Mouse (Mus musculus) liver, embryonic 15.5 days (tissue): ENCODE measurements around the gene P2ry14. TPM values are rescaled to one million over a fixed set of nuclear protein-coding genes. Genes with fewer than 3 reads are reported as not detected.

Experiments
- ATAC-seq: fragments of 200-750 bp; cut with Nextera tagmentation; 2 replicates; pipeline ENCODE4 v1.8.0; 2017; ENCODE audit warnings: moderate number of reproducible peaks, mild to moderate bottlenecking, moderate library complexity; ENCODE audit not compliant: insufficient read depth
- H3K27ac ChIP-seq: fragments of 300-500 bp; sonication (generic); replicated peaks from 2 replicates; pipeline ENCODE4 v1.5.1; 2015; ENCODE audit warnings: mild to moderate bottlenecking, inconsistent platforms
- H3K27me3 ChIP-seq: fragments of 300-500 bp; sonication (generic); 2 replicates; pipeline ENCODE4 v1.6.1; 2015; ENCODE audit warnings: mild to moderate bottlenecking, inconsistent platforms
- H3K36me3 ChIP-seq: fragments of 300-500 bp; sonication (generic); replicated peaks from 2 replicates; pipeline ENCODE4 v1.6.1; 2015; ENCODE audit warnings: moderate library complexity, mild to moderate bottlenecking, inconsistent platforms
- H3K4me1 ChIP-seq: fragments of 300-500 bp; sonication (generic); replicated peaks from 2 replicates; pipeline ENCODE4 v1.6.1; 2015; ENCODE audit warnings: inconsistent platforms
- H3K4me2 ChIP-seq: fragments of 300-500 bp; sonication (generic); 2 replicates; pipeline ENCODE4 v1.6.1; 2015; ENCODE audit warnings: moderate library complexity, mild to moderate bottlenecking, inconsistent platforms
- H3K4me3 ChIP-seq: fragments of 300-500 bp; sonication (generic); replicated peaks from 2 replicates; pipeline ENCODE4 v1.5.1; 2015; ENCODE audit warnings: mild to moderate bottlenecking, inconsistent platforms
- H3K9ac ChIP-seq: fragments of 300-500 bp; sonication (generic); 2 replicates; pipeline ENCODE4 v1.6.1; 2015; ENCODE audit warnings: moderate library complexity, mild to moderate bottlenecking, inconsistent platforms
- H3K9me3 ChIP-seq: fragments of 300-500 bp; sonication (generic); replicated peaks from 2 replicates; pipeline ENCODE4 v1.6.1; 2016; ENCODE audit warnings: inconsistent platforms
- WGBS: fragments of 180-500 bp; shearing (Covaris S2); methylation state at CpG from one replicate; pipeline ENCODE4 v1.1.7; 2015; ENCODE audit warnings: mixed read lengths; ENCODE audit not compliant: insufficient replicate concordance; 5-methylcytosine and 5-hydroxymethylcytosine counted together
- polyA plus RNA-seq: library from polyadenylated mRNA; unstranded; fragments of >200 nt; fragmentation: Nextera tagmentation; extraction: Ambion mirVana; gene quantifications from 2 replicates; pipeline ENCODE4 v1.2.1, GENCODE M21; 2015

The P2ry14 gene
- polyA plus RNA-seq, 1 experiment from 2014 or later = 6.6 TPM

GRCm38 (mm10) chr3:59174426-59175154, 21.2 kb upstream of the P2ry14 start:
- Histone ChIP-seq H3K36me3 (no peaks in the 10 kb centered on the region), H3K4me1 (peaks cover 7% of the 10 kb centered on the region; the same call in 1 of the 2 replicates), H3K4me2 (no peak overlapping the region), H3K4me3 (no peak overlapping the region), H3K9ac (no peak overlapping the region), H3K9me3 (no peaks in the 10 kb centered on the region), H3K27me3 (no peaks in the 10 kb centered on the region), H3K27ac (no peak overlapping the region)
- no peak for ATAC-seq
- 36% methylated on average over 6 of the region's 6 CpGs for WGBS

- Histone ChIP-seq H3K9ac (no peak overlapping the region), H3K4me3 (no peak overlapping the region), H3K9me3 (no peaks in the 10 kb centered on the region), H3K4me2 (no peak overlapping the region), H3K27ac (no peak overlapping the region), H3K36me3 (no peaks in the 10 kb centered on the region), H3K27me3 (no peaks in the 10 kb centered on the region), H3K4me1 (no peaks in the 10 kb centered on the region)
- no peak for ATAC-seq
- 41% methylated on average over 2 of the region's 2 CpGs for WGBS
These were observed 16.7 kb upstream of the P2ry14 start for GRCm38 (mm10) chr3:59169921-59170627.

GRCm38 (mm10) chr3:59169215-59169614, 15.8 kb upstream of the P2ry14 start:
- H3K36me3 ChIP-seq = no peaks in the 10 kb centered on the region
- H3K27me3 ChIP-seq = no peaks in the 10 kb centered on the region
- H3K4me1 ChIP-seq = no peaks in the 10 kb centered on the region
- H3K9ac ChIP-seq = no peak overlapping the region
- no peak overlapping the region for H3K27ac ChIP-seq
- H3K4me3 ChIP-seq = no peak overlapping the region
- no peaks in the 10 kb centered on the region for H3K9me3 ChIP-seq
- no peak for ATAC-seq
- no peak overlapping the region for H3K4me2 ChIP-seq
- 60% methylated on average over 4 of the region's 4 CpGs for WGBS

- Histone ChIP-seq H3K27me3 (no peaks in the 10 kb centered on the region), H3K27ac (no peak overlapping the region), H3K4me1 (no peaks in the 10 kb centered on the region), H3K9me3 (no peaks in the 10 kb centered on the region), H3K4me3 (no peak overlapping the region), H3K9ac (no peak overlapping the region), H3K36me3 (no peaks in the 10 kb centered on the region), H3K4me2 (no peak overlapping the region)
- ATAC-seq = no peak
- 60% methylated on average over 6 of the region's 6 CpGs for WGBS
These were observed 15.1 kb upstream of the P2ry14 start for GRCm38 (mm10) chr3:59168476-59168875.

GRCm38 (mm10) chr3:59167417-59168054, 14.1 kb upstream of the P2ry14 start:
- Histone ChIP-seq H3K27me3 (no peaks in the 10 kb centered on the region), H3K9me3 (no peaks in the 10 kb centered on the region), H3K4me1 (no peaks in the 10 kb centered on the region), H3K27ac (no peak overlapping the region), H3K9ac (no peak overlapping the region), H3K4me2 (no peak overlapping the region), H3K4me3 (no peak overlapping the region), H3K36me3 (no peaks in the 10 kb centered on the region)
- 65% methylated on average over 2 of the region's 2 CpGs for WGBS
- no peak for ATAC-seq

- H3K27me3 ChIP-seq = no peaks in the 10 kb centered on the region
- no peak overlapping the region for H3K27ac ChIP-seq
- no peak for ATAC-seq
- no peak overlapping the region for H3K9ac ChIP-seq
- no peak overlapping the region for H3K4me3 ChIP-seq
- H3K9me3 ChIP-seq = no peaks in the 10 kb centered on the region
- no peak overlapping the region for H3K4me2 ChIP-seq
- 45% methylated on average over 1 of the region's 1 CpGs for WGBS
- H3K4me1 ChIP-seq = no peaks in the 10 kb centered on the region
- no peaks in the 10 kb centered on the region for H3K36me3 ChIP-seq
These were observed 7.0 kb upstream of the P2ry14 start for GRCm38 (mm10) chr3:59160465-59160864.

- no peak overlapping the region for H3K4me3 ChIP-seq
- no peaks in the 10 kb centered on the region for H3K27me3 ChIP-seq
- no peaks in the 10 kb centered on the region for H3K36me3 ChIP-seq
- no peaks in the 10 kb centered on the region for H3K9me3 ChIP-seq
- ATAC-seq = no peak
- no peak overlapping the region for H3K27ac ChIP-seq
- H3K4me1 ChIP-seq = no peaks in the 10 kb centered on the region
- no peak overlapping the region for H3K4me2 ChIP-seq
- WGBS = 74% methylated on average over 5 of the region's 5 CpGs
- H3K9ac ChIP-seq = no peak overlapping the region
These were observed 3.6 kb upstream of the P2ry14 start for GRCm38 (mm10) chr3:59157048-59157447.

- ATAC-seq = no peak
- H3K4me2 ChIP-seq = no peak overlapping the region
- H3K27me3 ChIP-seq = no peaks in the 10 kb centered on the region
- WGBS = 75% methylated on average over 6 of the region's 6 CpGs
- H3K36me3 ChIP-seq = no peaks in the 10 kb centered on the region
- H3K4me3 ChIP-seq = no peak overlapping the region
- no peaks in the 10 kb centered on the region for H3K9me3 ChIP-seq
- H3K9ac ChIP-seq = no peak overlapping the region
- no peak overlapping the region for H3K27ac ChIP-seq
- H3K4me1 ChIP-seq = no peaks in the 10 kb centered on the region
These were observed 2.0 kb upstream of the P2ry14 start for GRCm38 (mm10) chr3:59155404-59155803.

- Histone ChIP-seq H3K9ac (no peak overlapping the region), H3K4me1 (no peaks in the 10 kb centered on the region), H3K27ac (no peak overlapping the region), H3K9me3 (no peaks in the 10 kb centered on the region), H3K27me3 (no peaks in the 10 kb centered on the region), H3K36me3 (no peaks in the 10 kb centered on the region), H3K4me2 (no peak overlapping the region), H3K4me3 (no peak overlapping the region)
- 37% methylated on average over 2 of the region's 2 CpGs for WGBS
- ATAC-seq = no peak
These were observed 1.5 kb upstream of the P2ry14 start for GRCm38 (mm10) chr3:59154888-59155287.

GRCm38 (mm10) chr3:59150624-59151023, 2.8 kb downstream of the P2ry14 start:
- H3K9ac ChIP-seq = no peak overlapping the region
- H3K4me2 ChIP-seq = no peak overlapping the region
- no peak overlapping the region for H3K4me3 ChIP-seq
- no peak for ATAC-seq
- H3K36me3 ChIP-seq = no peaks in the 10 kb centered on the region
- 75% methylated on average over 2 of the region's 2 CpGs for WGBS
- no peaks in the 10 kb centered on the region for H3K27me3 ChIP-seq
- H3K4me1 ChIP-seq = no peaks in the 10 kb centered on the region
- no peak overlapping the region for H3K27ac ChIP-seq
- no peaks in the 10 kb centered on the region for H3K9me3 ChIP-seq

GRCm38 (mm10) chr3:59149646-59150045, 3.8 kb downstream of the P2ry14 start:
- Histone ChIP-seq H3K27me3 (no peaks in the 10 kb centered on the region), H3K36me3 (no peaks in the 10 kb centered on the region), H3K4me3 (no peak overlapping the region), H3K9me3 (no peaks in the 10 kb centered on the region), H3K9ac (no peak overlapping the region), H3K4me1 (no peaks in the 10 kb centered on the region), H3K4me2 (no peak overlapping the region), H3K27ac (no peak overlapping the region)
- ATAC-seq = no peak
